Comparison of ENCODE assay signal across 11 mouse cellular contexts in the genomic region with DNA sequence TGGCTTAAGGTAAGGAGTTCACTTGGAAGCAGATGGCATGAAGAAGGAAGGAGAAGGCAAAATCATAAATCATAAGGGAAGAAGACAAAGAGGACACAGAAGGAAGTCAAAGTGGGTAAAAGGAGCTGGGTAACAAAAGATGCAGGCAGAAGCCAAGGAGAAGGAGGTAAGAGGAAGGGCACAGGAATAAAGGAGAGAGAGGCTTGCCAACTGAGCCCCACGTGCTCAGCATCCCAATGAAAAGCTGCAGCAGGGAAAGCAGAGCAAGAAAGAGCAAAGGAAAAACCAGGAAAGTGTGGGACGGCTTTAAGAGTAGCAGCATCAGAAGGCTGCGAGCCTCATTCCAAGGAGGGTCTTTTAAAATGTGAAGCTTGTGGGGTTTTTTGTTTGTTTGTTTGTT.
DNase-seq lines count a peak whose midpoint lies in the region; ATAC-seq lines count a peak whose summit lies in the region.
"Had no signal": no experiment of that assay in that cellular context is flagged by ENCODE, and none has a peak within 500 bp of the region (broad histone marks: within the 10 kb centered on the region; RNA-seq: fewer than 3 reads in every experiment).

No protein-coding gene starts in this region.

- H3K4me3 ChIP-seq in hindbrain, embryonic 16.5 days (ENCODE audit: low read length), result no peak overlapping the region
- H3K4me3 ChIP-seq: embryonic facial prominence, embryonic 15.5 days had no signal

- peak; percentile 84 for ATAC-seq in hindbrain, embryonic 16.5 days

- H3K27ac ChIP-seq in hindbrain, embryonic 16.5 days (ENCODE audit: low read depth, low read length), result no peak overlapping the region
- H3K27ac ChIP-seq: embryonic facial prominence, embryonic 15.5 days; stomach, postnatal 0 days had no signal

- intact Hi-C loops in left cerebral cortex, postnatal 4 days (cut with DNase I), result no loop called here

- no peaks in the 10 kb centered on the region for H3K4me1 ChIP-seq in hindbrain, embryonic 16.5 days (ENCODE audit: control insufficient read depth, insufficient read depth, low read depth, low read length)
- H3K4me1 ChIP-seq: embryonic facial prominence, embryonic 15.5 days had no signal

- no peaks in the 10 kb centered on the region for H3K9me3 ChIP-seq in hindbrain, embryonic 16.5 days (ENCODE audit: control insufficient read depth, low read length)
- H3K9me3 ChIP-seq: embryonic facial prominence, embryonic 15.5 days had no signal

- H3K4me2 ChIP-seq in hindbrain, embryonic 16.5 days (ENCODE audit: low read length), result no peak overlapping the region
- H3K4me2 ChIP-seq: embryonic facial prominence, embryonic 15.5 days had no signal

- no peak overlapping the region for H3K9ac ChIP-seq in hindbrain, embryonic 16.5 days (ENCODE audit: low read depth, low read length)
- H3K9ac ChIP-seq: embryonic facial prominence, embryonic 15.5 days had no signal

- DNase-seq in embryo, embryonic 11 days, result peak; percentile 15
- DNase-seq in embryo, embryonic 10.5 days (ENCODE audit: low spot score), result no peak
- peak; percentile 22 for DNase-seq in cerebellum, adult 9-11 months
- peak; percentile 48 for DNase-seq in left cerebral cortex, postnatal 4 days
- DNase-seq in heart, adult 9 months (ENCODE audit: low spot score in 2 of 2), result no peak
- DNase-seq in T-cell, adult 2 months (ENCODE audit: low spot score), result no peak
- no peak for DNase-seq in urinary bladder, postnatal 36 days (ENCODE audit: low spot score in 2 of 2)
- DNase-seq: adrenal gland, adult 8-10 months had no signal

- WGBS in hindbrain, embryonic 16.5 days, result 30% methylated on average over 3 of the region's 3 CpGs

- H3K36me3 ChIP-seq in hindbrain, embryonic 16.5 days (ENCODE audit: control insufficient read depth, insufficient read depth, low read length), result no peaks in the 10 kb centered on the region
- H3K36me3 ChIP-seq: embryonic facial prominence, embryonic 15.5 days had no signal

- H3K27me3 ChIP-seq in hindbrain, embryonic 16.5 days (replicated peaks; ENCODE audit: control insufficient read depth, insufficient read depth, low read length), result no peaks in the 10 kb centered on the region
- H3K27me3 ChIP-seq: embryonic facial prominence, embryonic 15.5 days had no signal

Comparison
In these comparisons a context has a peak if more than half of its experiments do, and no peak if none do; other contexts are left out.
1. DNase-seq: peak in embryo, embryonic 11 days (single experiment), cerebellum, adult 9-11 months (single experiment) and left cerebral cortex, postnatal 4 days (single experiment); none in embryo, embryonic 10.5 days (single experiment), heart, adult 9 months (0 of 2), T-cell, adult 2 months (single experiment) and urinary bladder, postnatal 36 days (0 of 2).